Mouse (Mus musculus) brain, embryonic 18.5 days (tissue): ENCODE results near the gene Cldn16.
A peak's percentile ranks its signal among the peaks of the same experiment; 100 is the strongest.
"Not testable (repeated sequence)": the region's sequence is repeated elsewhere in the genome, so short reads cannot be mapped to it uniquely, and the experiment has no call there.

Source experiments
- DNase-seq: peaks from one replicate; pipeline ENCODE4 v3.0.0-alpha.2; 2012; ENCODE audit warnings: low read depth, low spot score

Cldn16 gene

GRCm38 (mm10) chr16:26462835-26463234 is at the start of gene Cldn16:
Gene Cldn16 (plus strand): TSS chr16:26463135.
- no peak for DNase-seq

GRCm38 (mm10) chr16:26418616-26419015 is 44.3 kb upstream of the Cldn16 start:
- DNase-seq, result no peak

- DNase-seq, result no peak
Observed at GRCm38 (mm10) chr16:26422078-26422477, 40.9 kb upstream of the Cldn16 start.

- DNase-seq, result no peak
Observed at GRCm38 (mm10) chr16:26430246-26430645, 32.7 kb upstream of the Cldn16 start.

GRCm38 (mm10) chr16:26433486-26433885 is 29.4 kb upstream of the Cldn16 start:
- no peak for DNase-seq

- DNase-seq, result no peak
Observed at GRCm38 (mm10) chr16:26440031-26440430, 22.9 kb upstream of the Cldn16 start.

GRCm38 (mm10) chr16:26441156-26441555 is 21.8 kb upstream of the Cldn16 start:
- no peak for DNase-seq

GRCm38 (mm10) chr16:26444843-26445242 is 18.1 kb upstream of the Cldn16 start:
- no peak for DNase-seq

GRCm38 (mm10) chr16:26447594-26447993 is 15.3 kb upstream of the Cldn16 start:
- DNase-seq, result no peak

- no peak for DNase-seq
Observed at GRCm38 (mm10) chr16:26454163-26454562, 8.8 kb upstream of the Cldn16 start.

GRCm38 (mm10) chr16:26456182-26456581 is 6.8 kb upstream of the Cldn16 start:
- no peak for DNase-seq

- no peak for DNase-seq
Observed at GRCm38 (mm10) chr16:26466535-26466934, 3.6 kb downstream of the Cldn16 start.

- DNase-seq, result no peak
Observed at GRCm38 (mm10) chr16:26471254-26471653, 8.3 kb downstream of the Cldn16 start.

GRCm38 (mm10) chr16:26495721-26496120 is 32.8 kb downstream of the Cldn16 start:
- DNase-seq, result no peak

GRCm38 (mm10) chr16:26499705-26500104 is 36.8 kb downstream of the Cldn16 start:
- not testable (repeated sequence) for DNase-seq

- DNase-seq, result no peak
Observed at GRCm38 (mm10) chr16:26500738-26501137, 37.8 kb downstream of the Cldn16 start.

- no peak for DNase-seq
Observed at GRCm38 (mm10) chr16:26504961-26505360, 42.0 kb downstream of the Cldn16 start.

GRCm38 (mm10) chr16:26519596-26519995 is 56.7 kb downstream of the Cldn16 start:
- no peak for DNase-seq

- DNase-seq, result no peak
Observed at GRCm38 (mm10) chr16:26525832-26526231, 62.9 kb downstream of the Cldn16 start.

GRCm38 (mm10) chr16:26526669-26527068 is 63.7 kb downstream of the Cldn16 start, which contains the start of gene Tmem207:
Gene Tmem207 (minus strand): TSS chr16:26526769.
- DNase-seq, result no peak

GRCm38 (mm10) chr16:26527931-26528666 is 65.2 kb downstream of the Cldn16 start:
- DNase-seq, result peak; percentile 65

- no peak for DNase-seq
Observed at GRCm38 (mm10) chr16:26530451-26530850, 67.5 kb downstream of the Cldn16 start.

- no peak for DNase-seq
Observed at GRCm38 (mm10) chr16:26532287-26532686, 69.4 kb downstream of the Cldn16 start.
